Mouse (Mus musculus) monocyte, adult 59 days (primary cell): ENCODE measurements around the gene Golga3. TPM values are rescaled to one million over a fixed set of nuclear protein-coding genes. Genes with fewer than 3 reads are reported as not detected.

Experiments used
- total RNA-seq, 2 experiments: library from RNA; stranded (reverse); gene quantifications; one replicate each; pipeline ENCODE4 v1.2.4; 2023

Gene Golga3
- total RNA-seq, result 10 to 100 TPM; 28.4 to 29.5 TPM

GRCm38 (mm10) chr5:110176362-110177020 lies at the start of gene Golga3:
TSS of gene Golga3 (plus strand) at chr5:110176701.

GRCm38 (mm10) chr5:110135293-110136086 lies 41.0 kb upstream of the Golga3 start, which contains the start of gene Chfr:
TSS of gene Chfr (plus strand) at chr5:110135842.

GRCm38 (mm10) chr5:110230780-110231461 lies 54.4 kb downstream of the Golga3 start, which contains the start of gene Ankle2:
TSS of gene Ankle2 (plus strand) at chr5:110231004.

GRCm38 (mm10) chr5:110269141-110270101 lies 92.9 kb downstream of the Golga3 start, which contains the start of gene Pgam5:
TSS of gene Pgam5 (minus strand) at chr5:110269913.

Other genes with a start within 250 kb of the Golga3 start
- gene Zfp932, start 180.2 kb upstream of the Golga3 start, total RNA-seq, result 10 to 100 TPM; 14.3 to 15.9 TPM
- gene Gm17655, start 104.2 kb upstream of the Golga3 start, total RNA-seq, result 1 to 10 TPM; 6.2 to 8.8 TPM
- gene Gm35315, start 82.3 kb upstream of the Golga3 start, total RNA-seq, result under 1 TPM; 0.13 to 0.15 TPM
- not detected for gene Plcxd1, start 76.7 kb upstream of the Golga3 start, total RNA-seq
- gene Gtpbp6, start 68.5 kb upstream of the Golga3 start, total RNA-seq, result 10 to 100 TPM; 74.3 to 98.1 TPM
- 1 to 10 TPM; 3.7 to 4.8 TPM for gene Zfp605, start 66.6 kb upstream of the Golga3 start, total RNA-seq
- gene Chfr, start 40.9 kb upstream of the Golga3 start, total RNA-seq, result 10 to 100 TPM; 78.7 to 86.6 TPM
- gene Ankle2, start 54.3 kb downstream of the Golga3 start, total RNA-seq, result 10 to 100 TPM; 81.2 to 94.6 TPM
- gene Pgam5, start 93.2 kb downstream of the Golga3 start, total RNA-seq, result 10 to 100 TPM; 18.4 to 22.0 TPM
- gene Pxmp2, start 109.5 kb downstream of the Golga3 start, total RNA-seq, result under 1 TPM in 1 of 2 experiments, not detected in 1; 0.81 TPM
- gene Pole, start 109.6 kb downstream of the Golga3 start, total RNA-seq, result 1 to 10 TPM in 1 of 2 experiments, under 1 TPM in 1; 0.84 to 1.1 TPM
- not detected for gene P2rx2, start 166.5 kb downstream of the Golga3 start, total RNA-seq
- not detected for gene Lrcol1, start 168.0 kb downstream of the Golga3 start, total RNA-seq